Mouse (Mus musculus) intestine, postnatal 0 days (tissue): ENCODE measurements around the gene Eps8l3. TPM values are rescaled to one million over a fixed set of nuclear protein-coding genes. Genes with fewer than 3 reads are reported as not detected.
A peak's percentile ranks its signal among the peaks of the same experiment; 100 is the strongest.
"Not testable (repeated sequence)": the region's sequence is repeated elsewhere in the genome, so short reads cannot be mapped to it uniquely, and the experiment has no call there.

Experiments used
- ATAC-seq: fragments of 200-750 bp; cut with Nextera tagmentation; 2 replicates; pipeline ENCODE4 v1.8.0; 2017; ENCODE audit warnings: mild to moderate bottlenecking, moderate TSS enrichment, moderate library complexity
- H3K27ac ChIP-seq: fragments of 300-500 bp; sonication (generic); 2 replicates; pipeline ENCODE4 v1.5.1; 2014; ENCODE audit warnings: mild to moderate bottlenecking, low read depth, low read length, moderate library complexity
- H3K27me3 ChIP-seq: fragments of 300-500 bp; sonication (generic); replicated peaks from 2 replicates; pipeline ENCODE4 v1.6.1; 2014; ENCODE audit warnings: low read length, mixed read lengths; ENCODE audit not compliant: control insufficient read depth, insufficient read depth
- H3K36me3 ChIP-seq: fragments of 300-500 bp; sonication (generic); 2 replicates; pipeline ENCODE4 v1.6.1; 2014; ENCODE audit warnings: mild to moderate bottlenecking, moderate library complexity; ENCODE audit not compliant: control insufficient read depth, insufficient read depth
- H3K4me1 ChIP-seq: fragments of 300-500 bp; sonication (generic); replicated peaks from 2 replicates; pipeline ENCODE4 v1.6.1; 2014; ENCODE audit warnings: antibody characterized with exemption, low read length, mixed read lengths; ENCODE audit not compliant: control insufficient read depth, insufficient read depth
- H3K4me2 ChIP-seq: fragments of 300-500 bp; sonication (generic); replicated peaks from 2 replicates; pipeline ENCODE4 v1.6.1; 2014; ENCODE audit warnings: low read depth, mild to moderate bottlenecking, moderate library complexity
- H3K4me3 ChIP-seq: fragments of 300-500 bp; sonication (generic); 2 replicates; pipeline ENCODE4 v1.5.1; 2014; ENCODE audit warnings: low read depth, low read length
- H3K9ac ChIP-seq: fragments of 300-500 bp; sonication (generic); 2 replicates; pipeline ENCODE4 v1.6.1; 2014; ENCODE audit warnings: mild to moderate bottlenecking, low read depth, low read length
- H3K9me3 ChIP-seq: fragments of 300-500 bp; sonication (generic); 2 replicates; pipeline ENCODE4 v1.6.1; 2016; ENCODE audit warnings: mixed run types; ENCODE audit not compliant: control insufficient read depth
- CTCF ChIP-seq: sonication (generic); IDR thresholded peaks from 2 replicates; pipeline ENCODE4 v1.5.1; 2016; ENCODE audit warnings: low read depth, mild to moderate bottlenecking, control low read depth, antibody characterized with exemption, moderate library complexity
- WGBS: fragments of 180-500 bp; shearing (Covaris S2); extraction: QIAGEN DNeasy Blood & Tissue Kit; methylation state at CpG from one replicate; pipeline ENCODE4 v1.1.7; 2014; 5-methylcytosine and 5-hydroxymethylcytosine counted together
- polyA plus RNA-seq: library from polyadenylated mRNA; unstranded; fragments of >200 nt; fragmentation: Nextera tagmentation; extraction: Ambion mirVana; gene quantifications from 2 replicates; pipeline ENCODE4 v1.2.1, GENCODE M21; 2015

Gene Eps8l3
- polyA plus RNA-seq, 1 experiment from 2014 or later, result 475 TPM

- peaks cover 27% of the 10 kb centered on the region for H3K36me3 ChIP-seq
- peak overlapping the region; percentile 70 for H3K4me2 ChIP-seq
- H3K9me3 ChIP-seq, result no peaks in the 10 kb centered on the region
- H3K4me3 ChIP-seq, result peak overlapping the region; percentile 53
- H3K27ac ChIP-seq, result peak overlapping the region; percentile 95
- 39% methylated on average over 12 of the region's 12 CpGs for WGBS
- no peaks in the 10 kb centered on the region for H3K27me3 ChIP-seq
- TF ChIP-seq CTCF, result no peak
- H3K9ac ChIP-seq, result peak overlapping the region; percentile 86
- peaks cover 17% of the 10 kb centered on the region for H3K4me1 ChIP-seq
- no peak for ATAC-seq
Measured at GRCm38 (mm10) chr3:107877747-107878736, 1.0 kb downstream of the Eps8l3 start.

- peak; percentile 46 for TF ChIP-seq CTCF
- Histone ChIP-seq H3K4me1 (no peaks in the 10 kb centered on the region), H3K27me3 (no peaks in the 10 kb centered on the region), H3K4me3 (no peak overlapping the region), H3K9me3 (no peaks in the 10 kb centered on the region), H3K9ac (peak overlapping the region; percentile 17; the same call in 1 of the 2 replicates), H3K36me3 (peaks cover 81% of the 10 kb centered on the region), H3K27ac (peak overlapping the region; percentile 75), H3K4me2 (no peak overlapping the region)
- peak; percentile 69 for ATAC-seq
- 55% methylated on average over 9 of the region's 9 CpGs for WGBS
Measured at GRCm38 (mm10) chr3:107887674-107888495, 10.9 kb downstream of the Eps8l3 start.

- ATAC-seq, H3K4me1 ChIP-seq, H3K9me3 ChIP-seq, H3K4me2 ChIP-seq, H3K9ac ChIP-seq, H3K27ac ChIP-seq, H3K27me3 ChIP-seq, H3K4me3 ChIP-seq: not testable (repeated sequence)
- H3K36me3 ChIP-seq, result peaks cover 77% of the 10 kb centered on the region
- 81% methylated on average over 2 of the region's 2 CpGs for WGBS
Measured at GRCm38 (mm10) chr3:107889236-107889635, 12.2 kb downstream of the Eps8l3 start.

- ATAC-seq, result peak; percentile 31
- Histone ChIP-seq H3K4me2 (peak overlapping the region; percentile 99), H3K36me3 (peaks cover 45% of the 10 kb centered on the region), H3K9ac (peak overlapping the region; percentile 81; the same call in 1 of the 2 replicates), H3K4me3 (peak overlapping the region; percentile 63), H3K9me3 (no peaks in the 10 kb centered on the region), H3K27ac (peak overlapping the region; percentile 70; the same call in 1 of the 2 replicates), H3K4me1 (0 out of 2 replicates have a peak, but pooled peaks cover 2% of the 10 kb centered on the region), H3K27me3 (no peaks in the 10 kb centered on the region)
- 6% methylated on average over 6 of the region's 6 CpGs for WGBS
- no peak for TF ChIP-seq CTCF
Measured at GRCm38 (mm10) chr3:107895194-107895719, 18.2 kb downstream of the Eps8l3 start.

GRCm38 (mm10) chr3:107895720-107896569 lies 18.9 kb downstream of the Eps8l3 start, which contains the start of gene Gstm5:
Gene Gstm5, plus strand, starts transcription at chr3:107895821.
- H3K27me3 ChIP-seq, result no peaks in the 10 kb centered on the region
- peak within 1 kb of the TSS; percentile 99 for H3K4me2 ChIP-seq
- H3K9me3 ChIP-seq, result no peaks in the 10 kb centered on the region
- 4% methylated on average over 40 of the region's 40 CpGs for WGBS
- H3K27ac ChIP-seq, result peak within 1 kb of the TSS; percentile 70
- ATAC-seq, result peak; percentile 75
- 0 out of 2 replicates have a peak, but pooled peaks cover 2% of the 10 kb centered on the region for H3K4me1 ChIP-seq
- H3K9ac ChIP-seq, result peak within 1 kb of the TSS; percentile 81
- no peak for TF ChIP-seq CTCF
- H3K36me3 ChIP-seq, result peaks cover 38% of the 10 kb centered on the region
- H3K4me3 ChIP-seq, result peak within 1 kb of the TSS; percentile 63
